Mouse (Mus musculus) heart, postnatal 0 days (tissue): ENCODE measurements at regions not wholly inside any gene's neighbourhood (a gene's known extent, or its start where the extent isn't known, plus 50 kb on each side); places are given as distances from the start of the nearest gene placed in this dataset.

Source experiments
- CTCF ChIP-seq: IDR thresholded peaks from 2 replicates; pipeline ENCODE4 v1.5.1; 2016; ENCODE audit warnings: antibody characterized with exemption, control low read depth, low read depth
- EP300 ChIP-seq: IDR thresholded peaks from 2 replicates; pipeline ENCODE4 v1.6.1; 2016; ENCODE audit warnings: antibody characterized with exemption, low read depth

DNA sequence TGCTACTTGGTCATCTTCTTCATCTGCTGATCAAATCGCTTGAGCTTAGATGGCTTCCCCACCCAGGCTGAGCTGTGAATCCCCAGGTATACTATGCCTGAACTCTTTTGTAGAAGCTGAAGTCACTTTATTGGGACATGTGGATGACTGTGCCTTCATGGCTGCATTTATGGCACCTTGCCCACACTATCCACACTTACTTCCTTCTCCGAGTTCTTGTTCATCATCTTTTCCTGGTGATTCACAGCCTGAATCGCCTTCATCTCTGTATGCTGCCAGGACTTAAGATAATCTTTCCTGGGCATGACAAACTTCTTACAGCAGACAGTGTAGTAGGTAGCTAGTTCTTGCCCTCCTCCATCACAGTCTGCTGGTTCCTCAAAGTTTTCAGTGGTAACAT is 248.1 kb upstream of the Rack1 start:
- TF ChIP-seq CTCF (no peak), EP300 (no peak)
